Mouse (Mus musculus) stomach, embryonic 14.5 days (tissue): ENCODE results near the gene Igsf21. TPM values are rescaled to one million over a fixed set of nuclear protein-coding genes. Genes with fewer than 3 reads are reported as not detected.

ENCODE experiments used
- ATAC-seq: fragments of 200-750 bp; cut with Nextera tagmentation; 2 replicates; pipeline ENCODE4 v1.8.0; 2017; ENCODE audit warnings: low read depth, moderate TSS enrichment; ENCODE audit not compliant: insufficient number of reproducible peaks, insufficient read depth, low FRiP score
- H3K27ac ChIP-seq: fragments of 300-500 bp; sonication (generic); 2 replicates; pipeline ENCODE4 v1.5.1; 2014; ENCODE audit warnings: mild to moderate bottlenecking, low read length, moderate library complexity, mixed read lengths
- H3K27me3 ChIP-seq: fragments of 300-500 bp; sonication (generic); 2 replicates; pipeline ENCODE4 v1.6.1; 2014; ENCODE audit warnings: low read length, control low read depth, mixed read lengths; ENCODE audit not compliant: control insufficient read depth, insufficient read depth
- H3K36me3 ChIP-seq: fragments of 300-500 bp; sonication (generic); 2 replicates; pipeline ENCODE4 v1.6.1; 2014; ENCODE audit warnings: mild to moderate bottlenecking, control low read depth, low read length, moderate library complexity, mixed read lengths; ENCODE audit not compliant: control insufficient read depth, insufficient read depth
- H3K4me1 ChIP-seq: fragments of 300-500 bp; sonication (generic); 2 replicates; pipeline ENCODE4 v1.6.1; 2014; ENCODE audit warnings: low read length, control low read depth, mixed read lengths; ENCODE audit not compliant: control insufficient read depth, insufficient read depth
- H3K4me2 ChIP-seq: fragments of 300-500 bp; sonication (generic); replicated peaks from 2 replicates; pipeline ENCODE4 v1.6.1; 2014; ENCODE audit warnings: low read depth, low read length, control low read depth
- H3K4me3 ChIP-seq: fragments of 300-500 bp; sonication (generic); 2 replicates; pipeline ENCODE4 v1.5.1; 2014; ENCODE audit warnings: low read depth, low read length, control low read depth
- H3K9ac ChIP-seq: fragments of 300-500 bp; sonication (generic); replicated peaks from 2 replicates; pipeline ENCODE4 v1.6.1; 2014; ENCODE audit warnings: low read depth, mild to moderate bottlenecking, control low read depth, low read length, moderate library complexity, mixed read lengths
- H3K9me3 ChIP-seq: fragments of 300-500 bp; sonication (generic); 2 replicates; pipeline ENCODE4 v1.6.1; 2016; ENCODE audit warnings: low read depth, low read length, control low read depth; ENCODE audit not compliant: control insufficient read depth
- WGBS: fragments of 180-500 bp; shearing (Covaris S2); extraction: QIAGEN DNeasy Blood & Tissue Kit; methylation state at CpG from one replicate; pipeline ENCODE4 v1.1.7; 2014; 5-methylcytosine and 5-hydroxymethylcytosine counted together
- polyA plus RNA-seq: library from polyadenylated mRNA; unstranded; fragments of >200 nt; fragmentation: Nextera tagmentation; extraction: Ambion mirVana; gene quantifications from 2 replicates; pipeline ENCODE4 v1.2.1, GENCODE M21; 2014

Igsf21 gene
- polyA plus RNA-seq, 1 experiment from 2014 or later = 1.2 TPM

DNA sequence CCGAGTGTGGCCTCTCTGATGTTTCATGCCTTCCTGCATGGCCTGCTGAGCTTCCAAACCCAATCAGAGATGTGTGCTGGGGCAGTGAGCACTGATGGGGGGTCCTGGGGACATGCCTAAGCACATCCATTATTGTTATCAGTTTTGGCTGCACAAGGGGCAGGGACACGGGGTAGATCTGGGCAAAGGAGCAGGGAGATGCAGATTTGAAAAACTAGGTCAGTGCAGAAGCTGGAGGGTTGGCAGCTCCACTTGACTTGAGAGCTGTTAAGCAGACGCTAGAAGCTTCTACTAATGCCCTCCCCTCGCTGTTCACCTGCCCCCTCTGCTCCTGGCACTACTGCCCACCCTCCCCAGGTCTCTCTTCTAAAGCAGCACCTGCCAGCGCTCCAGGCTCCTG lies 20.5 kb upstream of the Igsf21 start:
- 65% methylated on average over 5 of the region's 5 CpGs for WGBS
- Histone ChIP-seq H3K9ac (no peak overlapping the region), H3K4me3 (no peak overlapping the region), H3K4me2 (no peak overlapping the region), H3K27me3 (no peaks in the 10 kb centered on the region), H3K27ac (no peak overlapping the region), H3K36me3 (no peaks in the 10 kb centered on the region), H3K9me3 (no peaks in the 10 kb centered on the region), H3K4me1 (no peaks in the 10 kb centered on the region)
- no peak for ATAC-seq

DNA sequence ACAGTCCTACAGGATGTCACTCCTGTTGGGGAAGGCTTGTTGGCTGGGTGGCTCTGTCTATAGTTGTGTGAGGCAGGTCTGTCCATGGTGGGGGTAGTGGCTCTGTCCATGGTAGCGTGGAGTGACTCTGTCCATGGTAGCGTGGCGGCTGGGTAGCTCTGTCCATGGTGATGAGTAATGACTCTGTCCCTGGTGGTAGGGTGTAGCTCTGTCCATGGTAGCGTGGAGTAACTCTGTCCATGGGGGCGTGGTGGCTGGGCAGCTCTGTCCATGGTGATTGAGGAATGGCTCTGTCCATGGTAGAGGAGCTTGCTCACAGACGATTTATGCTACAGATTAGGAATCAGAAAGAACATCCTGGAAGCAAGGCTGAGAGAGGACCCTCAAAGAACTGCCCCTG lies 12.4 kb upstream of the Igsf21 start:
- H3K36me3 ChIP-seq = no peaks in the 10 kb centered on the region
- no peaks in the 10 kb centered on the region for H3K27me3 ChIP-seq
- H3K4me3 ChIP-seq = no peak overlapping the region
- H3K27ac ChIP-seq = no peak overlapping the region
- no peaks in the 10 kb centered on the region for H3K9me3 ChIP-seq
- 5% methylated on average over 6 of the region's 6 CpGs for WGBS
- no peak overlapping the region for H3K9ac ChIP-seq
- no peak overlapping the region for H3K4me2 ChIP-seq
- peak; percentile 91 for ATAC-seq
- H3K4me1 ChIP-seq = no peaks in the 10 kb centered on the region

DNA sequence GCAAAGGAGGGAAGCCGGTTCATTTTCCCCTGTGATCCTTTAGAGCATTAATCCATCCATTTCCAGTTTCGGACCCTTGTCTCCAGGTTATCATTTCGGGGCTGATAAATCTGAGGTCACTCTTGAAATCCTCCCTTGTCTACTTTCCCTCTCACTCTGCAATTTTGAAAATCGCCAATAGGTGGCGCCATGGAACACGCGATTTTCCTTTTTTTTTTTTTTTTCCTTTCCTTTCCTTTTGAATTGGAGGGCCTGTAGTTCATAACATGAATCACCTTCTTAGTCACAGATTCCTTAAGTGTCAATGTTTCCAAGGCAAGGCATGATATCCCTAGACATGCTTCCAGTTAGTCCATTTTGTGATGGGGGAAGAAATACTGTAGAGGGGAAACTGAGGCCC lies 5.8 kb upstream of the Igsf21 start:
- Histone ChIP-seq H3K9me3 (no peaks in the 10 kb centered on the region), H3K4me1 (no peaks in the 10 kb centered on the region), H3K9ac (no peak overlapping the region), H3K27ac (no peak overlapping the region), H3K4me2 (no peak overlapping the region), H3K36me3 (no peaks in the 10 kb centered on the region), H3K27me3 (peaks cover 10% of the 10 kb centered on the region), H3K4me3 (no peak overlapping the region)
- ATAC-seq = no peak
- 10% methylated on average over 7 of the region's 7 CpGs for WGBS

- no peaks in the 10 kb centered on the region for H3K36me3 ChIP-seq
- no peak overlapping the region for H3K4me3 ChIP-seq
- H3K27ac ChIP-seq = no peak overlapping the region
- no peak for ATAC-seq
- H3K4me2 ChIP-seq = no peak overlapping the region
- no peak overlapping the region for H3K9ac ChIP-seq
- 9% methylated on average over 22 of the region's 22 CpGs for WGBS
- H3K27me3 ChIP-seq = peaks cover 37% of the 10 kb centered on the region
- 0 out of 2 replicates have a peak, but pooled peaks cover 6% of the 10 kb centered on the region for H3K4me1 ChIP-seq
- no peaks in the 10 kb centered on the region for H3K9me3 ChIP-seq
Measured at GRCm38 (mm10) chr4:140249011-140249744, 2.6 kb upstream of the Igsf21 start.

GRCm38 (mm10) chr4:140248396-140248795 lies 1.8 kb upstream of the Igsf21 start:
- no peak for ATAC-seq
- Histone ChIP-seq H3K4me1 (0 out of 2 replicates have a peak, but pooled peaks cover 6% of the 10 kb centered on the region), H3K4me3 (no peak overlapping the region), H3K9ac (no peak overlapping the region), H3K9me3 (no peaks in the 10 kb centered on the region), H3K36me3 (no peaks in the 10 kb centered on the region), H3K27ac (no peak overlapping the region), H3K27me3 (peaks cover 44% of the 10 kb centered on the region), H3K4me2 (no peak overlapping the region)
- 6% methylated on average over 8 of the region's 8 CpGs for WGBS

DNA sequence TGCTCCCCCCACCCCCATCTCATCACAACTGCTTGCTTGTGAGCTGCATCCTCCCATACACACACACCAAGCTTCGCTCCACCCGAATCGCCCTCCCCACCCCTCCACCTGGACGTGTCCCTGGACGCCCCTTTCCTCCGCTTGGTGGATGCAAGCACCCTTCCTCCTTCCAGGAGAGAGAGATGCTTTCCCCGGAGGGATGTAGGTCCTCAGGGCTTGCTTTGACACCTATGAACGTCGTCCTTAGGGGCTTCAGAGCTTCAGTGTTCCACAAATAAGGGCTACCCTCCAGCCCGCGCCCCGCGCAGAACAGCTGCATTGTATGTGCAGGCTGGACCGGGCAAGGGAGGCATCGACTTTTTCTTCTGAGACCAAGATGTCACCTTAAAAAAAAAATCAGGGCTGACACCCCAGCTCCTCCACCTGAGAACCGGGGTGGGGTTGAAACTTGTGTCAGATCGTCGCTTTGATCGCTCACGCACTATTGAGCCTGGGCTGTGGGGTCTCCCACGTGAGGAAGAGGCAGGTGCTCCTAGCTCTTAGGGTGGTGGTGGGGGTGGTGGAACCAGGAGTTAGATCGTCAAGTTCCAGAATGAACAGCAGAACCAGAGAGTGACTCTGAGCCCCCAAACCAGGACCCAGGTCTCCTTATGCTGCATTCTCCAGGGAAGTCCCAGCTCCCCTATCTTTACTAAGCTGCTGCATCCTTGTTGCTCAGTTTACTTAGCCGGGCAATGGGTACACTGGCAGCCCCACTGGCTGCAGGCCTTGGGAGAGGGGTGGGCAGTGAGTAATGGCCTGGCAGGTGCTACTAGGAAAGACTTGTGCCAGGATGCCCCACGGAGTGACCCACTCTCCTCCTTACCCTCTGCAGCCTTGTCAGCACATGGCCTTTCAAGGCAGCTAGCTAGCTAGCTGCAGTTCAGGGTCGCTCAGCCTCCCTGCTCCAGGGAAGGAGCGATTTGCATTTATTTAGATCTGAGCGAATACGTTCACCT lies 721 bp upstream of the Igsf21 start:
- Histone ChIP-seq H3K36me3 (no peaks in the 10 kb centered on the region), H3K27me3 (peaks cover 55% of the 10 kb centered on the region), H3K4me3 (peak overlapping the region; percentile 25; the same call in 1 of the 2 replicates), H3K9ac (no peak overlapping the region), H3K4me2 (peak overlapping the region; percentile 40), H3K4me1 (0 out of 2 replicates have a peak, but pooled peaks cover 6% of the 10 kb centered on the region), H3K9me3 (no peaks in the 10 kb centered on the region), H3K27ac (no peak overlapping the region)
- 10% methylated on average over 28 of the region's 28 CpGs for WGBS
- no peak for ATAC-seq

- H3K4me2 ChIP-seq = no peak overlapping the region; the same call in 1 of the 2 replicates
- WGBS = 5% methylated on average over 22 of the region's 23 CpGs
- no peaks in the 10 kb centered on the region for H3K36me3 ChIP-seq
- H3K27ac ChIP-seq = no peak overlapping the region
- no peaks in the 10 kb centered on the region for H3K9me3 ChIP-seq
- peak overlapping the region; percentile 25; the same call in 1 of the 2 replicates for H3K4me3 ChIP-seq
- no peak overlapping the region for H3K9ac ChIP-seq
- H3K4me1 ChIP-seq = 0 out of 2 replicates have a peak, but pooled peaks cover 6% of the 10 kb centered on the region
- peaks cover 57% of the 10 kb centered on the region for H3K27me3 ChIP-seq
- no peak for ATAC-seq
Measured at GRCm38 (mm10) chr4:140245286-140246179, 1.1 kb downstream of the Igsf21 start.

- H3K9me3 ChIP-seq = no peaks in the 10 kb centered on the region
- no peak overlapping the region for H3K4me3 ChIP-seq
- 0 out of 2 replicates have a peak, but pooled peaks cover 6% of the 10 kb centered on the region for H3K4me1 ChIP-seq
- no peak for ATAC-seq
- no peak overlapping the region for H3K27ac ChIP-seq
- WGBS = under 1% methylated on average over 10 of the region's 10 CpGs
- peaks cover 57% of the 10 kb centered on the region for H3K27me3 ChIP-seq
- no peak overlapping the region for H3K4me2 ChIP-seq
- no peak overlapping the region for H3K9ac ChIP-seq
- no peaks in the 10 kb centered on the region for H3K36me3 ChIP-seq
Measured at GRCm38 (mm10) chr4:140244835-140245234, 1.7 kb downstream of the Igsf21 start.
